Mouse (Mus musculus) embryonic fibroblast, embryonic 13.5 days (primary cell): ENCODE data around the gene Unc5a.

Experiments
- CTCF ChIP-seq: IDR thresholded peaks from 2 replicates; pipeline ENCODE4 v1.5.1; 2011; ENCODE audit warnings: mild to moderate bottlenecking, control low read depth, low read length, moderate library complexity, borderline replicate concordance; ENCODE audit not compliant: insufficient read depth
- POLR2A ChIP-seq: IDR thresholded peaks from 2 replicates; pipeline ENCODE4 v1.6.1; 2011; ENCODE audit warnings: low read depth, mild to moderate bottlenecking, control low read depth, low read length, moderate library complexity

GRCm38 (mm10) chr13:54978804-54979203, 29.6 kb downstream of the Unc5a start:
- TF ChIP-seq CTCF (no peak), POLR2A (no peak)
